Mouse (Mus musculus): ENCODE data around the gene Ranbp3. TPM values are rescaled to one million over a fixed set of nuclear protein-coding genes. Genes with fewer than 3 reads are reported as not detected.
A peak's percentile ranks its signal among the peaks of the same experiment; 100 is the strongest.

Gene Ranbp3
- polyA plus RNA-seq, 1 experiment from 2014 or later, result 105 TPM

DNA sequence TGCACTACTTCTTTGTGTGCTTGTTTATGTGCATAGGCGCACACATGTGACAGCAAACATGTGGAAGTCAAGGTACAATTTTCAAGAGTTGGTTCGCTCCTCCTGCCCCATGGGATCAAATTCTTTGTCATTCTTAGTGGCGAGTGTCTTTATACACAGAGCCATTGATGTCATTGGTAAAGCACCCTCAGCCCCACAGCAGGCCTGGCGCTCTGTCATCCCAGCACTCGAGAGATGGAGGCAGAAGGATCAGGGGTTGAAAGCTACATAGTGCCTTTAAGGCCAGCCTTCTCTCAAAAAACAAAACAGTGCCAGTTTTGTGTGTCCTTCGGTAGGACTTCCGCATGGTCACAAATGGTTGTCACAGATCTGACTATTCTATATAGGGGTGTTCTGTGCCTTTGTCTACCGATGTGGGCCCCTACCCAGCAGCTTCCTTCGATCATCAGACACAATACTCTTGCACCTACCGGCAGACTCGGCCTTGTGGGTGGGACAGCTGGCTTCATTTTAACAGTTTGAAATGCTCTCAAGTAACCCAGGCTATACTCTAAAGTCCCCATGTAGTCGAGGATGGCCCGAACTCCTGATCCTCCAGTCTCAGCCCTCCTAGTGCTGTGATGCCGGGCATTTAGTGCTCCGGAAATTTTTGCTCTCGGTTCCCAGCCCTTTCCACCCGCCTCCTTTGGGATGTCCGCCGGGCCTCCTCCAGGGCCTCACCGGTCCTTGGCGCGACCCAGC lies 43.0 kb downstream of the Ranbp3 start:
- Histone ChIP-seq H3K4me1 (ENCODE audit: insufficient read depth) (peaks cover 12% of the 10 kb centered on the region), H3K36me3 (ENCODE audit: insufficient read depth) (peaks cover 22% of the 10 kb centered on the region), H3K4me3 (ENCODE audit: low read depth, low read length) (peak overlapping the region; percentile 88), H3K9me3 (ENCODE audit: low read depth, low read length) (no peaks in the 10 kb centered on the region), H3K27ac (ENCODE audit: low read depth) (peak overlapping the region; percentile 42; the same call in 1 of the 2 replicates), H3K4me2 (peak overlapping the region; percentile 87), H3K27me3 (ENCODE audit: insufficient read depth, low read length) (no peaks in the 10 kb centered on the region), H3K9ac (peak overlapping the region; percentile 67)
- ATAC-seq (ENCODE audit: insufficient read depth) (no peak; the same call in 1 of the 2 replicates), DNase-seq (no peak)
- TF ChIP-seq CTCF (IDR thresholded peaks at IDR 0.05; ENCODE audit: low read depth), result no peak
- 21% methylated on average over 22 of the region's 22 CpGs for WGBS

DNA sequence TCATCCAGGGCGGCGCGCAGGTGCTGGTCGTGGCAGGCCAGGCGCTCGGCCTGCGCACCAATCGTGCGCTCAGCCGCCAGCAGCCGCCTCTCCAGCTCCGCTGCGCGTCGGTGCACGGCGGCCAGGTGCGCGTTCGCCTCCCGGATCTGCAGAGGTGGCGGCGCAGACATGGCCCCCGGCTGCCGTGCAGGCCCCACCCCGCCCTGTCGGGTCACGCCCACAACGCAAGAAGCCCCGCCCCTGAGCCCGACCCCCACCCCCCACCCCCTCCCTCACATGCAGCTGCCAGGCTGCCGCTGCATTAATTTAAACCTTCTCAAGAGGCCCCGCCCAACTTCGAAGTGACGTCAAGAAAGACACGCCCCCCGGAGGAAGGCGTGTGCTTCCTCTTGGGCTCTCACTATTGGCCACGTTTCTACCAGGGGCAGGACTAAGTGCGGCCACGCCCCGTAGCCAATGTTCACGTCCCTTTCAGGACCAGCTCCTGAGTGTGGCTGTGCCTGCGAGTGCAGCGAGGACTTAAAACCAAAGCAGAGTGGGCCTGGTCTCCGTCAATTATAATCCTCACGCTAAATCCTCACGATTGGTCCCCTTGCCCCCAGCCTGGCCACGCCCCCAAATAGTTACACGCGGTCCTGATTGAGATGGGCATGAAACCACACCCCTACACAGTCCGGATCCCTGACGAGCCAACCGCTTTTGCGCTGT lies 43.7 kb downstream of the Ranbp3 start:
- H3K4me1 ChIP-seq (ENCODE audit: insufficient read depth), result peaks cover 12% of the 10 kb centered on the region
- H3K9ac ChIP-seq, result peak overlapping the region; percentile 89
- WGBS, result under 1% methylated on average over 55 of the region's 55 CpGs
- H3K27me3 ChIP-seq (ENCODE audit: insufficient read depth, low read length), result no peaks in the 10 kb centered on the region
- ATAC-seq (ENCODE audit: insufficient read depth) (peak; percentile 93), DNase-seq (peak; percentile 100)
- peak overlapping the region; percentile 48 for H3K27ac ChIP-seq (ENCODE audit: low read depth)
- no peak for TF ChIP-seq CTCF (IDR thresholded peaks at IDR 0.05; ENCODE audit: low read depth)
- no peaks in the 10 kb centered on the region for H3K9me3 ChIP-seq (ENCODE audit: low read depth, low read length)
- peak overlapping the region; percentile 88 for H3K4me3 ChIP-seq (ENCODE audit: low read depth, low read length)
- H3K36me3 ChIP-seq (ENCODE audit: insufficient read depth), result peaks cover 22% of the 10 kb centered on the region
- H3K4me2 ChIP-seq, result peak overlapping the region; percentile 87

DNA sequence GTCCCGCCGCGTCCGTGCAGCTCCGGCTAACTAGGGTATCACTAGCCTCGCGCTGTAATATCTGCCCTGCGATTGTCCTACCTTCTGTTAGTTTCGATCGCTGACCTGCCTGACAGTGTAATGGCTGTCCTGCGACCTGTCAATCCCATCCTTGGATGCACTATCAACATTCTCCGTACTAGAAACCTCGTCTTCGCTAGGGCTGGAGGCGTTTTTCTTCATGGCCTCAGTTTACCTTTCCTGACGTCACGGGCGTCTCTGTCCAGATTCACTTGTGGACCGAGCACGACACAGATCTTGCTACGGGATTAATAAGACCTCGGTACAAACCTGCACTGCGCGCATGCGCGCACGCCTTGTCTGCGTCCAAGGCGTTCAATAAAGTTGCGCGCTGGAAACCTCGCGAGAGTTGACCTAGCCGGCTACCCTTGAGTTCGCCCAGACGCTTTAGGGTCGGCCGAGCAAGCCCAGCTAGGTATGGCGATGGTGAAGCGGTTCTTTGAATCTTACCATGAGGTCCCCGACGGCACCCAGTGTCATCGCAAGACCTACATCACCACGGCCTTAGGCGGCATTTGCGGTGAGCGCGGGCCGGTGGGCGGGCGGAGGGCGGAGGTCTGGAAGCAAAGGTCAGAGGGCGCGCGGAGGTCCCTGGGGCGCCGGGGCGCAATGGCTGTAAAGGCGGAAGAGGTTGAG lies 44.4 kb downstream of the Ranbp3 start, which contains the start of the genes Ndufa11 and Vmac:
Gene Ndufa11 (plus strand): TSS at position 405 of the 696 bp plus-strand sequence.
Gene Vmac (minus strand): TSS at position 660 of the 696 bp plus-strand sequence.
- peak; percentile 78 for ATAC-seq (ENCODE audit: insufficient read depth)
- H3K4me1 ChIP-seq (ENCODE audit: insufficient read depth), result peaks cover 12% of the 10 kb centered on the region
- WGBS, result under 1% methylated on average over 59 of the region's 59 CpGs

DNA sequence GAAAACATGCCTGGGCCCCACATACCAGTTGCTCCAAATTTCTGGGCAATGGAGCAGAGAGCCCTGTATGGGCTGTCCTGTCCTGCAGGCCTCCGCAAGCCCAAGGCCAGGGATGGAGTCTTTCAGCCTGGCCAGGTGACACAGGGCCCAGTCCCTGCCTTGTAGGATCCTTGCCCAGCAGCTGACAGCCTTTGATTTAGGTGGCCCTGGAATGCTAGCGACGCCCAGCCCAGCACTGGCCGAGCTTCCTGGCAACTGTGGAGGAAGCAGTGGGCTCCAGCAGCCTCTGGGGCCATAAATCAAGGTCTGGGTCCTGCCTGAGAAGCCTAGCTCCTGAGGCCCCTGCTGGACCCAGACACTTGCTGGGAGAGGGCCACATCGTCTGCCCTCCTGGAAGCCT lies 49.3 kb downstream of the Ranbp3 start:
- H3K9ac ChIP-seq, result no peak overlapping the region
- H3K4me1 ChIP-seq (ENCODE audit: insufficient read depth), result peaks cover 6% of the 10 kb centered on the region; the same call in 1 of the 2 replicates
- ATAC-seq (ENCODE audit: insufficient read depth) (no peak), DNase-seq (no peak)
- H3K36me3 ChIP-seq (ENCODE audit: insufficient read depth), result peaks cover 36% of the 10 kb centered on the region
- H3K27ac ChIP-seq (ENCODE audit: low read depth), result no peak overlapping the region
- H3K9me3 ChIP-seq (ENCODE audit: low read depth, low read length), result no peaks in the 10 kb centered on the region
- H3K4me3 ChIP-seq (ENCODE audit: low read depth, low read length), result no peak overlapping the region
- no peak overlapping the region for H3K4me2 ChIP-seq
- TF ChIP-seq CTCF (IDR thresholded peaks at IDR 0.05; ENCODE audit: low read depth), result no peak
- WGBS, result 73% methylated on average over 5 of the region's 5 CpGs
- H3K27me3 ChIP-seq (ENCODE audit: insufficient read depth, low read length), result no peaks in the 10 kb centered on the region

More for the DNA sequence above, 44.4 kb downstream of the Ranbp3 start, which contains the start of the genes Ndufa11 and Vmac:
- H3K4me3 ChIP-seq (ENCODE audit: low read depth, low read length), result peak within 1 kb of the TSS; percentile 88
- H3K9me3 ChIP-seq (ENCODE audit: low read depth, low read length), result no peaks in the 10 kb centered on the region
- no peaks in the 10 kb centered on the region for H3K27me3 ChIP-seq (ENCODE audit: insufficient read depth, low read length)
- H3K9ac ChIP-seq, result peak within 1 kb of the TSS; percentile 89
- peaks cover 22% of the 10 kb centered on the region for H3K36me3 ChIP-seq (ENCODE audit: insufficient read depth)
- peak within 1 kb of the TSS; percentile 87 for H3K4me2 ChIP-seq
- no peak for TF ChIP-seq CTCF (IDR thresholded peaks at IDR 0.05; ENCODE audit: low read depth)
- peak within 1 kb of the TSS; percentile 72 for H3K27ac ChIP-seq (ENCODE audit: low read depth)
- peak; percentile 100 for DNase-seq

DNA sequence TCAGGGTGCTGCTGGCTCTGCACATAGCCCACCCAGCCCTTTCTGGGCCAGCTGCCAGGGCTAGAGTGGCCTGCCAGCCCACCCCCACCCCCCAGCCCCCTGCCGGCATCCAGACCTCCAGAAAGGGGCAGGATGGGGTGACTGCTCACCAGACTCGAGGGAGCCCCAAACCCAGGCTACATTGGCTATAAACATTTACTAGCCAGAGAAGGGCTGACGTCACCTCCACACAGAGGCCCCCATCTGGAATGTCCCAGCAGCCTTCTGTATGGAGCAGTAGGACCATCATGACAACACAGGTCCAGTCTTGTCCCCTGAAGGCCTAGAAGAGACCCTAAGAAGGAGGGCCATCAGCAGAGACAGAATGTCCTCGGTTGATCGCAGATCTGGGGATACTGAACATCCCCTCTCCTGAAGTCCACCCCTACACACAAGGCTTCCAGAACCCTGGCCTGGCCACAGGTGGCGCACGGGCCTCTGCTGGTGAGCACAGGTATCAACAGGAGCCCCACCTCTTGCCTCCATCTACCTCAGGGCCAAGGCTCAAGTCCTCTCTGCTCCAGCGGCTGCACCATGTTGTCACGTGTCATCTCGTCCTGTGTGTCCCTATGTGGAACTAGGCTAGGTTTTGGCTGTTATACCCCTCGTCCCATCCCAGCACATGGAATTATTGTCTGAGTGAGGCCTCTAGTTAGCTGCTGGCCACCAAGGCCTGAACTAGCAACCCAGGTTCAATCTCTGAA lies 50.5 kb downstream of the Ranbp3 start:
- Histone ChIP-seq H3K36me3 (ENCODE audit: insufficient read depth) (peaks cover 36% of the 10 kb centered on the region), H3K4me1 (ENCODE audit: insufficient read depth) (peaks cover 14% of the 10 kb centered on the region), H3K9me3 (ENCODE audit: low read depth, low read length) (no peaks in the 10 kb centered on the region), H3K4me2 (no peak overlapping the region), H3K27me3 (ENCODE audit: insufficient read depth, low read length) (no peaks in the 10 kb centered on the region), H3K9ac (no peak overlapping the region), H3K4me3 (ENCODE audit: low read depth, low read length) (no peak overlapping the region), H3K27ac (ENCODE audit: low read depth) (no peak overlapping the region)
- TF ChIP-seq CTCF (IDR thresholded peaks at IDR 0.05; ENCODE audit: low read depth), result 0 out of 2 replicates have a peak, but pooled peaks have one; percentile 25
- 64% methylated on average over 11 of the region's 11 CpGs for WGBS
- no peak for DNase-seq
- no peak for ATAC-seq (ENCODE audit: insufficient read depth)

DNA sequence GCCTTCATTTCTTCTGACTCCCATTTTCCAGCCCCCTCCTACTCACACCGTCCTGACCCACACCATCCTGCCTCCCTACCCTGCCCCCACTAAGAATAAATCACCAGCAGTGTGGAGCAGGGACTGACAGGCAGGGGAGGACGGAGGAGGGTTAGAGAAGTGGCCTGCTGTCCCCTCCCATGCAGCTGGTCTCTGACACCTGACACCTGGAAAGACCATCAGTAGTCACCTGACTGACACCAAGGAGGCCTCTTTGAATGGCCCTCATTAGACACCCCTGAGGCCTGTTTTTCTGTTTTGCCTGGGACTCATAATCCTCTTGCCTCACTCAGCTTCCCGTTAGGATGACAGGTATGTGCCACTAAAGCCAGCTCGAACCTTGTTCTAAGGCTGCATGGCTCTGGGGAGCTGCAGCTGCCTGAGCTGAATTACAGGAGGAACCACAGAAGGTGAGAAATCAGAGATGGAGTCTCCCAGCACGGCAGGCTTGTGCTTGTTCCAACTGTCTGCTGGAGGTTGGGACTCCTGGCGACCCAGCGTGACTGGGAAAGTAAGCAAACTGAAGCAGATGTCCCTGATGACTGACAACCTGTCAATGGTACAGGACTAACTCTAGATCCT lies 54.0 kb downstream of the Ranbp3 start:
- no peak overlapping the region for H3K9ac ChIP-seq
- H3K4me2 ChIP-seq, result no peak overlapping the region
- DNase-seq (no peak), ATAC-seq (ENCODE audit: insufficient read depth) (peak; percentile 32)
- peaks cover 18% of the 10 kb centered on the region for H3K4me1 ChIP-seq (ENCODE audit: insufficient read depth)
- H3K9me3 ChIP-seq (ENCODE audit: low read depth, low read length), result no peaks in the 10 kb centered on the region
- no peak overlapping the region for H3K4me3 ChIP-seq (ENCODE audit: low read depth, low read length)
- peaks cover 20% of the 10 kb centered on the region for H3K36me3 ChIP-seq (ENCODE audit: insufficient read depth)
- peak overlapping the region; percentile 54; the same call in 1 of the 2 replicates for H3K27ac ChIP-seq (ENCODE audit: low read depth)
- TF ChIP-seq CTCF (IDR thresholded peaks at IDR 0.05; ENCODE audit: low read depth), result no peak
- 10% methylated on average over 7 of the region's 7 CpGs for WGBS
- H3K27me3 ChIP-seq (ENCODE audit: insufficient read depth, low read length), result no peaks in the 10 kb centered on the region
